Mouse (Mus musculus) thymus, adult 2 months (tissue): ENCODE data around the gene Mkrn3.

Experiments
- CTCF ChIP-seq: fragments of 200-500 bp; IDR thresholded peaks from 2 replicates; pipeline ENCODE4 v1.5.1; 2012; ENCODE audit warnings: mild to moderate bottlenecking, control low read depth, low read length, moderate library complexity, borderline replicate concordance; ENCODE audit not compliant: control insufficient read depth, poor library complexity, insufficient read depth; ENCODE audit errors: extremely low read depth
- POLR2A ChIP-seq: fragments of 200-500 bp; IDR thresholded peaks from 2 replicates; pipeline ENCODE4 v1.6.1; 2012; ENCODE audit warnings: mild to moderate bottlenecking, low read length, control low read depth, moderate library complexity; ENCODE audit not compliant: control insufficient read depth, poor library complexity, insufficient read depth; ENCODE audit errors: extremely low read depth

DNA sequence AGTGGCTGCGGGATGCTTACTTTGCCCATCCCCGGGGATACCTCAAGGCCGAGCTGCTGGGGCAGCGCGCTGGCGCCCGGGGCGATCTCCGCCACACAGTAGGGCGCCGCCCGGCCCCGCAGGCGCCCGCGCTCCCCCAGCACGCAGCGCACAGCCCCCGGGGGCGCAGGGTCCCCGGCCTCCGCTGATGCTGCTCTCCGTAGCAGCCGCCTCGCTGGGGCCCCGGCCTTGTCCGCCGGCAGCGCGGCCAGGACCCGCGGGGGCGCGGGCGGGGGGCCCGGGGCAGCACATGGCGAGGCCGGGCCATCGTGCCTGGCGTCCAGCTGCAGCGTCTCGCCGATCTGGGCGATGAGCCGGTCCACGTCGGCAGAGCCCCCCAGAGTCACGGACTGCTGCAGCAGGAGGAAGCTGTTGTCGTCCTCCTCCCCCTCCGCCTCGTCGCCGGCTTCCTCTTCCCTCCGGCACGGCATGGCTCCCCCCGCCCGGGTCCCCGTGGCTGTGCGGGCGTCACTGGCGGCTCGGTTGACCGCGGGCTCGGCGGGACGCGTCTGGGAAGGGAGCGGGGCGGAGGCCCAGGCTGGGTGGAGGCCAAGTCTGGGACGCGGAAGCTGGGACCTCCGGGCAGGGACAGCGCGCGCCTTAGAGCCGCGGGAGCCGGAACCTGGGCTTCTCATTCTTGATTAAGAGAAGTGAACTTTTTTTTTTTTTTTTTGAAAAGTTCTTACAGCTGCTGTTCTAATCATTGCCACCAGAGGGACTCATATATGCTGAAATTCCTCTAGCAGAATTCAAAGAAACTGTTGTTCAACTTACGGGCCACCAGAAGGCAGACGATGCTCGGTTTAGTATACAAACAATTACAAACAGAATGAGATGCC lies 44.2 kb upstream of the Mkrn3 start, which contains the start of gene Peg12:
- no peak for TF ChIP-seq CTCF
- TF ChIP-seq POLR2A: no peak
